Mouse (Mus musculus) testis, postnatal 14 days (tissue): ENCODE measurements around the gene P2ry2.

Experiments
- DNase-seq: peaks from one replicate; pipeline ENCODE4 v3.0.0; 2021; ENCODE audit warnings: low spot score

Gene P2ry2

GRCm38 (mm10) chr7:100984452-100985395 is 27.9 kb downstream of the P2ry2 start:
- no peak for DNase-seq

- DNase-seq: peak; percentile 50
These were observed 33.5 kb downstream of the P2ry2 start for GRCm38 (mm10) chr7:100979175-100979574.

- no peak for DNase-seq
These were observed 34.5 kb downstream of the P2ry2 start for GRCm38 (mm10) chr7:100978171-100978570.

GRCm38 (mm10) chr7:100974135-100974903 is 38.3 kb downstream of the P2ry2 start, which contains the start of gene P2ry6:
Gene P2ry6 (minus strand): TSS chr7:100974649.
- no peak for DNase-seq

GRCm38 (mm10) chr7:100972875-100973274 is 39.8 kb downstream of the P2ry2 start:
- no peak for DNase-seq

- no peak for DNase-seq
These were observed 43.6 kb downstream of the P2ry2 start for GRCm38 (mm10) chr7:100968874-100969659.

- DNase-seq: no peak
These were observed 44.3 kb downstream of the P2ry2 start for GRCm38 (mm10) chr7:100968376-100968775.

GRCm38 (mm10) chr7:100967850-100968249 is 44.8 kb downstream of the P2ry2 start:
- DNase-seq: peak; percentile 31

GRCm38 (mm10) chr7:100966014-100966413 is 46.7 kb downstream of the P2ry2 start:
- no peak for DNase-seq

GRCm38 (mm10) chr7:100965079-100965478 is 47.6 kb downstream of the P2ry2 start:
- DNase-seq: no peak

GRCm38 (mm10) chr7:100964242-100964641 is 48.4 kb downstream of the P2ry2 start:
- no peak for DNase-seq

- no peak for DNase-seq
These were observed 49.3 kb downstream of the P2ry2 start for GRCm38 (mm10) chr7:100963381-100963780.

- no peak for DNase-seq
These were observed 51.5 kb downstream of the P2ry2 start for GRCm38 (mm10) chr7:100961146-100961545.

GRCm38 (mm10) chr7:100960462-100960861 is 52.2 kb downstream of the P2ry2 start:
- DNase-seq: no peak

GRCm38 (mm10) chr7:100958426-100958825 is 54.2 kb downstream of the P2ry2 start:
- no peak for DNase-seq

- DNase-seq: no peak
These were observed 60.0 kb downstream of the P2ry2 start for GRCm38 (mm10) chr7:100952686-100953085.

GRCm38 (mm10) chr7:100951903-100952302 is 60.8 kb downstream of the P2ry2 start:
- no peak for DNase-seq

GRCm38 (mm10) chr7:100950481-100951010 is 62.1 kb downstream of the P2ry2 start:
- no peak for DNase-seq

GRCm38 (mm10) chr7:100950031-100950430 is 62.6 kb downstream of the P2ry2 start:
- no peak for DNase-seq
